Mouse (Mus musculus) bone marrow, adult 2 months (tissue): ENCODE results near the gene Slc12a3.

Experiments used
- CTCF ChIP-seq: fragments of 200-500 bp; IDR thresholded peaks from 2 replicates; pipeline ENCODE4 v1.5.1; 2011; ENCODE audit warnings: low read length, control low read depth; ENCODE audit not compliant: control insufficient read depth, insufficient read depth
- POLR2A ChIP-seq: fragments of 200-500 bp; IDR thresholded peaks from 2 replicates; pipeline ENCODE4 v1.6.1; 2011; ENCODE audit warnings: low read depth, mild to moderate bottlenecking, control low read depth, low read length, borderline replicate concordance; ENCODE audit not compliant: control insufficient read depth

DNA sequence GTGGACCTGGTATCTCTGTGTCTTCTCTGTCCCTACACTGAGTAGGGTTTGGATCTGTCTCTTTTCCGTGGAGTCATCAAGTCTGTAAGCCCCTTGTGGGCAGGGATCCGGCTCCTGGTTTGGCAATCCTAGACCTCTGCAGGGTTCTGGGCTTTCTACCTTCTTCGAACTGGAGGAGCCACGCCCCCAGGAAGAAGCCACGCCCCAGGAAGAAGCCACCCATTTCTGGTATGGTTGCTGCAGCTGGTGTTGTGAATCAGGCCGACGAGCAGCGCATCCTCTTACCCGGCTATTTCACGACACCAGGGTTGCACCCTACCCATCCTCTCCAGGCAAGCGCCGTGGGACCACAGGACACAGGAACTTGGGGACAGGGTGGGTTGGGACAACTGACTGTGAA, 4.9 kb upstream of the Slc12a3 start:
- TF ChIP-seq CTCF (no peak), POLR2A (no peak)
